Mouse (Mus musculus) heart, embryonic 11.5 days (tissue): ENCODE results near the gene Hivep3. TPM values are rescaled to one million over a fixed set of nuclear protein-coding genes. Genes with fewer than 3 reads are reported as not detected.

Experiments
- ATAC-seq: fragments of 200-750 bp; cut with Nextera tagmentation; replicated peaks from 2 replicates; pipeline ENCODE4 v1.8.0; 2017; ENCODE audit warnings: moderate library complexity; ENCODE audit not compliant: insufficient number of reproducible peaks, low FRiP score, low TSS enrichment
- H3K27ac ChIP-seq: fragments of 300-500 bp; sonication (generic); 2 replicates; pipeline ENCODE4 v1.5.1; 2014; ENCODE audit warnings: mild to moderate bottlenecking, low read depth, low read length
- H3K27me3 ChIP-seq: fragments of 300-500 bp; sonication (generic); 2 replicates; pipeline ENCODE4 v1.6.1; 2014; ENCODE audit warnings: mild to moderate bottlenecking, low read length, mixed read lengths; ENCODE audit not compliant: control insufficient read depth, insufficient read depth
- H3K36me3 ChIP-seq: fragments of 300-500 bp; sonication (generic); 2 replicates; pipeline ENCODE4 v1.6.1; 2014; ENCODE audit warnings: mild to moderate bottlenecking, low read length, moderate library complexity, mixed read lengths; ENCODE audit not compliant: control insufficient read depth, insufficient read depth
- H3K4me1 ChIP-seq: fragments of 300-500 bp; sonication (generic); 2 replicates; pipeline ENCODE4 v1.6.1; 2014; ENCODE audit warnings: low read length; ENCODE audit not compliant: control insufficient read depth, insufficient read depth
- H3K4me2 ChIP-seq: fragments of 300-500 bp; sonication (generic); 2 replicates; pipeline ENCODE4 v1.6.1; 2014; ENCODE audit warnings: mild to moderate bottlenecking, moderate library complexity
- H3K4me3 ChIP-seq: fragments of 300-500 bp; sonication (generic); 2 replicates; pipeline ENCODE4 v1.5.1; 2014; ENCODE audit warnings: low read depth, low read length
- H3K9ac ChIP-seq: fragments of 300-500 bp; sonication (generic); 2 replicates; pipeline ENCODE4 v1.6.1; 2014; ENCODE audit warnings: mild to moderate bottlenecking, low read depth, low read length, moderate library complexity
- H3K9me3 ChIP-seq: fragments of 300-500 bp; sonication (generic); replicated peaks from 2 replicates; pipeline ENCODE4 v1.6.1; 2016; ENCODE audit warnings: low read length; ENCODE audit not compliant: control insufficient read depth
- WGBS: fragments of 180-500 bp; shearing (Covaris S2); extraction: QIAGEN DNeasy Blood & Tissue Kit; methylation state at CpG from one replicate; pipeline ENCODE4 v1.1.7; 2014; ENCODE audit not compliant: insufficient replicate concordance; 5-methylcytosine and 5-hydroxymethylcytosine counted together
- polyA plus RNA-seq: library from polyadenylated mRNA; unstranded; fragments of >200 nt; fragmentation: Nextera tagmentation; extraction: Ambion mirVana; gene quantifications from 2 replicates; pipeline ENCODE4 v1.2.1, GENCODE M21; 2014

Gene Hivep3
- polyA plus RNA-seq, 1 experiment from 2014 or later = 4.8 TPM

DNA sequence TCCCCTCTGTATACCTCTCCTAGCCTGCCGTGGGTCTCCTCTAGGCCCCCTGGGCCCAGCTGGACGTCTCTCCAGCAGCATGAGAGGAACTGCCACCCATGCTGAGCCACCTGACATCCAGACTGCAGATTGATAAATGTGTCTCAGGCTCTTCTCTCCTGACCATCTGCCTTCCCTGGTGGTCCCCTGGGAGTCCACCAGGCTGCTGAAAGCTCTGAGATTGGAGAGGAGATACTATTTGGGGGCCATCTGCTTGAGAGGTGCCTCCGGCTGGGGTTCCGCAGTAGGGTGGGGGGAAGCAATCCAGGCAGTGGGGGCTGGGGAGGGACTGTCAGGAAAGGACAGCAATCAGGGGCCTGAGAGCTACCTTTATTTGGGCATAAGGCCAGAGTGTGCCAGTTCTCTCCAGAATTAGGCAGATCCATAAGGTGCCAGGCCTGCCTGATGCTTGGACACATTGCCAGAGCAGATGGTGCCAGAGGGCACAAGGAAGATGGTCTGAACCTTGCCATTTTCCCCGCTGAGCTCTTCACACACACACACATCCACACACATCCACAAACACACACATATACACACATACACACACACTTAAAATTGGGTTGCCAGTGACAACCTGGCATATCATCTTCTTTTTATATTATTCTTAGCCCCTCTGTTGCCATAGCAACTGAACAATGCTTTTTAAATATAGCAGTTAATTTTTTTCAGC lies 253.2 kb downstream of the Hivep3 start:
- Histone ChIP-seq H3K4me1 (peaks cover 3% of the 10 kb centered on the region), H3K27me3 (no peaks in the 10 kb centered on the region), H3K27ac (no peak overlapping the region), H3K4me3 (no peak overlapping the region), H3K9me3 (no peaks in the 10 kb centered on the region), H3K4me2 (no peak overlapping the region), H3K36me3 (no peaks in the 10 kb centered on the region), H3K9ac (no peak overlapping the region)
- no peak for ATAC-seq
- WGBS = 53% methylated on average over 5 of the region's 5 CpGs

DNA sequence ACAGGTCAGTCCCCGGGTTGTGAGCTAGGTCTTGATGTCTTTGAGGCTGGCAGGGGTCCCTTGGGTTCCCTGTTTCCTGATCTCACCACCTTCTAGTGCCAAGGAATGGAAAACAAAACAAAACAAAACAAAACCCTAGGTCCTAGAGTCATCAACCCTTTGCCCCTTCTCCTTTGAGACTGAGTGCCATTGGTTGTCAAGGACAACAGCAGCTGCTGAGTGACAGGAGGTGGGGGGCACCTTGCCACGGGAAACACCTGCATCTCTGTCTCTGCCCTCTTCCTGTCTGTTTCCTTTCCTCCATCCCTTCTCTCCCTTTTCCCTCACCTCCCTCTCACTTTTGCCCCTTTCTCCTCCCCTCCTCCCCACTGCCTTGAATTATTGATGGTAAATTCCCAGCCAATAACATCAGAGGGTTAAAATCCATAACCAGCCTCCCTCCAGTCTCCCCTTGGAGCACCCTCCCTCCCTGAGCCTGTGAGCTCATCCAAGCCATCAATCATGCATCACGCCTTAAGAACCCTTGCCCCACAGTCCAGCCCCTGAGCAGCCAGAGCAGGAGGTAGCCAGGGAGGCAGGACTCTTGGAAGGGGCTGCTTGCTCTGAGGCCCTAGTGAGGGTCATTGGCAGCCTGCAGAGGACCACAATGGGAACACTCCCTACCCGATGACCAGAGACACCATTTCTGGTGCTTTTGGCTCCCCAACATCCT lies 253.9 kb downstream of the Hivep3 start:
- Histone ChIP-seq H3K4me1 (peaks cover 8% of the 10 kb centered on the region), H3K9ac (no peak overlapping the region; the same call in 1 of the 2 replicates), H3K4me3 (no peak overlapping the region), H3K27me3 (0 out of 2 replicates have a peak, but pooled peaks cover 2% of the 10 kb centered on the region), H3K36me3 (no peaks in the 10 kb centered on the region), H3K9me3 (no peaks in the 10 kb centered on the region), H3K4me2 (no peak overlapping the region), H3K27ac (no peak overlapping the region)
- ATAC-seq = no peak; the same call in 1 of the 2 replicates
- 43% methylated on average over 4 of the region's 4 CpGs for WGBS

DNA sequence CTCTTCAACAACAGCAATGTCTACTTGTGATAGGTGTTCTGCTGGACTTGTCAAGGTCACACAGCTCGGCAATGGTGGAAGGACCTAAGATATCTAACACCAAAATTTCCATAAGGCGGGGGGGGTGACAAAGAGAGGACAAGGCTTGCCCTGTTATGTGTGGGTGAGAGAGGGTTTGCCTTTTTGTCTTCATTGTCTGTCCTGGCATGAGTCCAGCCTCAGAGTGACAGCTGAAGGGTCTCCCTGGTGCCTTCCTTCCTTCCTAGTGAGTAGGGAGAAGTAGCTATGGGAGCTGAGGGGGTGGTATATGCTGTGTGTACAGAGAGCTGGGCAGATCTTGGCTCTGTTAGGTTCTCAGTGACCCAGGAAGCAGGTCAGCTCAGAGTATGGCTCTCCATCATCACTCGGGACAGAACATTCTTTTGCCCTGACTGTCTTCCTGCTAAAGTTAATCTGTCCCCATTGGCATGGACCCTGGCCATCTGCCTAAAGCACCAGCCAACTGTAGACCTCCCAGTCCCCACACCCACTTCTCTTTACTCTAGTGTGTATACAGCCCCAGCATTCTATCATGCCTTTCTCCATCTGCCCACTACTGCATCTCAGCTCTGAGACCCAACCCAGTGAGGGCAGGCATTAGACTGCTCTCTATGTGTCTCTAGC lies 255.6 kb downstream of the Hivep3 start:
- Histone ChIP-seq H3K27me3 (0 out of 2 replicates have a peak, but pooled peaks cover 2% of the 10 kb centered on the region), H3K27ac (no peak overlapping the region), H3K4me1 (peaks cover 8% of the 10 kb centered on the region), H3K4me3 (no peak overlapping the region), H3K36me3 (no peaks in the 10 kb centered on the region), H3K4me2 (no peak overlapping the region), H3K9ac (no peak overlapping the region), H3K9me3 (no peaks in the 10 kb centered on the region)
- no peak for ATAC-seq
- WGBS = 54% methylated on average over 3 of the region's 3 CpGs

DNA sequence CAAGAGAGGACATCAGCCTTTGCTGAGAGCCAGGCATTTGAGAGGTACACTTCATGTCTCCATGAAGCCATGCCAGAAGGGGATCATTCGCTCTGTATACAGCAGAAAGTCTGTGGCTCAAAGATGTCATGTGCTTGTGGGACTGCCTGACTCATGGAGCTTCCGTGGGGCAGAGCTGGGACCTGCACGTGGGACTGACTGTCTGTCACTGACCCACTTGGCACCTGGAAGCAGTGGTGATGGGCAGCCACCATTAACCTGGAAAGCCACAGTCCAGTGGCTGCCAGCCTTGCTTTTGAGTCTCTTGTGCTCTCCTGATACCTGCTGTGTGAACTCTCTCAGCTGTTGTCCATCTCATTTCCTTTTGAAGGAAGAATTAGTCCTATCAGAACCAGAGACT lies 256.8 kb downstream of the Hivep3 start:
- Histone ChIP-seq H3K36me3 (no peaks in the 10 kb centered on the region), H3K4me2 (no peak overlapping the region), H3K4me1 (peaks cover 8% of the 10 kb centered on the region), H3K9ac (no peak overlapping the region), H3K27me3 (0 out of 2 replicates have a peak, but pooled peaks cover 2% of the 10 kb centered on the region), H3K4me3 (no peak overlapping the region), H3K27ac (no peak overlapping the region), H3K9me3 (no peaks in the 10 kb centered on the region)
- WGBS = 73% methylated on average over 3 of the region's 3 CpGs
- ATAC-seq = no peak

DNA sequence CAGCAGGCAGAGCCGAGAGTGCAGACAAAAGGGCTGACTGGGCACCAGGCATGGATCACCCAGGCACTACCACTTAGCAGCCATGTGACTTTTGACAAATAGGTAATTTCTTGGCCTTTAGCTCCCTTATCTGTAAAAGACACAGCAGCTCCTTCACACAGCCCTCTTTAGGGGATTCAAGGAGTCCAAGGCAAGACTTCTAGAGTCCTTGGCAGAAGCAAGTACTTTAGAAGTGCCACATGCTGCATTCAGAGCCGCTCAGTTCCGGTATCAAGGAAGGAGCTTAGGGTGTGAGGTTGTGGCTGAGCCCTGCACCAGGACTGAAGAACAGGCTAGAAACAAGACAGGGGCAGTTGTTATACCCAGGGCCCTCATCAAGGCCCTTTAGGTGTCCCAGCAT lies 257.3 kb downstream of the Hivep3 start:
- Histone ChIP-seq H3K4me3 (no peak overlapping the region), H3K4me2 (no peak overlapping the region), H3K36me3 (no peaks in the 10 kb centered on the region), H3K4me1 (peaks cover 8% of the 10 kb centered on the region), H3K27ac (no peak overlapping the region), H3K27me3 (0 out of 2 replicates have a peak, but pooled peaks cover 2% of the 10 kb centered on the region), H3K9ac (no peak overlapping the region), H3K9me3 (no peaks in the 10 kb centered on the region)
- 68% methylated on average over 3 of the region's 3 CpGs for WGBS
- ATAC-seq = no peak

DNA sequence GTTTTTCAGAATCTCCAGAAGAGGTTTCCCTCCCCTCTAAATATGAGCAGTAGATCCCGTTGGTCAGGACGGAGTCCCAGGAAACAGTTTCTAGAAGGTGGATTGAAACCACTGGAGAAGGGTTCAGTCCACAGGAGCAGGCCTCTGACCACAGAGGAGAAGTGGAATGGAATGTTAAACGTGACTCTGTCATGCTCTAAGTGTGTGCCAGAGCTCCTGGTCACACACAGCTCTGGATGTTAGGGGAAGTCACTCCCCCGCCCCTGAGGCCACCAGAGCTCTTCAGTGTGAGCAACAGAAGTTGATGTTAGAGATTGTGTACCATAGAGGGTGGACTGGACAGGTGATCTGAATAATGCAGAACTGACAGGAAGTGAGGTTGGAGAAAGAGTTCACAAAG lies 258.2 kb downstream of the Hivep3 start:
- no peaks in the 10 kb centered on the region for H3K9me3 ChIP-seq
- H3K9ac ChIP-seq = no peak overlapping the region
- H3K27me3 ChIP-seq = 0 out of 2 replicates have a peak, but pooled peaks cover 2% of the 10 kb centered on the region
- ATAC-seq = no peak
- no peak overlapping the region for H3K27ac ChIP-seq
- no peak overlapping the region for H3K4me3 ChIP-seq
- H3K36me3 ChIP-seq = no peaks in the 10 kb centered on the region
- no peak overlapping the region for H3K4me2 ChIP-seq
- WGBS = 41% methylated on average over 4 of the region's 4 CpGs
- peaks cover 8% of the 10 kb centered on the region for H3K4me1 ChIP-seq

DNA sequence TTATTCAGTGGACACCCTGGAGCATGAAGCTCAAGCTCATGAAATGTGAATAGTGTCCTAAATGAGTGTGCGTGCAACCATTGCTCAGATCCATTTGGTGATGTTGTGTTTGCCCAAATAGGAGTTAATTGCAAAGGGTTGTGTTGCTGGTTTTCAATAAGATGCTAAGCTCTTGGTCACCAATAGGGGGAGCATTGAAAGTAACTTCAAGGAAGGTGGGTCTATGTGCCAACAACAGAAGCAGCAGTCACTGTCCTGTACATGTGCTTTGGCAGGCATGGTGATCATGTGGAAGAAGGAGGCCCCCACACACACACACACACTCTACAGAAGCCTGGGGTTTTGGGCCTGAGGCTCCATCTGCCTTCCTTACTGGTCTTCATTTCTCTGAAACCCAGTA lies 262.8 kb downstream of the Hivep3 start:
- Histone ChIP-seq H3K36me3 (no peaks in the 10 kb centered on the region), H3K27ac (no peak overlapping the region), H3K9me3 (no peaks in the 10 kb centered on the region), H3K4me2 (no peak overlapping the region), H3K4me3 (no peak overlapping the region), H3K9ac (no peak overlapping the region), H3K27me3 (0 out of 2 replicates have a peak, but pooled peaks cover 2% of the 10 kb centered on the region), H3K4me1 (peaks cover 11% of the 10 kb centered on the region)
- WGBS = 79% methylated on average over 1 of the region's 1 CpGs
- ATAC-seq = no peak

DNA sequence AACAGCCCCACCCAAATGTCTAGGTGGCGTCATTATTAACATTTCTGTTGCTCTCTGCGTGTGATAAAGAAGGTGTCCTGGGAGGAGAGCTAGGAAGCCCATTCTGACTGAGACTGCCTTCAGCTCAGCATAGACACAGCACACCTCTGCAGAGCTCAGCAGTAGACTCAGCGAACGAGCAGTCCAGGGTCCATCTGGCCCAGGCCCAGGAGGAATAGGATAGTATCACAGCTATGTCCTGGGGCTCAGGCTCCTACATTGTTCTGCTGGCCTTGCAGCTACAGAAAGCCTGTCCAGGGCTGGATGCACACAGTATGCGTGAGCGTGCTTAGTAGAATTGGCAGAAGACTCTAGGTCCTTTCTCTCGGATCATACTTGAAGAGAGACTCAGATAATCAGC lies 263.8 kb downstream of the Hivep3 start:
- no peak overlapping the region for H3K27ac ChIP-seq
- ATAC-seq = no peak
- 84% methylated on average over 7 of the region's 7 CpGs for WGBS

More for the DNA sequence above, 263.8 kb downstream of the Hivep3 start:
- H3K27me3 ChIP-seq = no peaks in the 10 kb centered on the region
- H3K4me1 ChIP-seq = peaks cover 3% of the 10 kb centered on the region; the same call in 1 of the 2 replicates
- no peaks in the 10 kb centered on the region for H3K36me3 ChIP-seq
- no peak overlapping the region for H3K4me3 ChIP-seq
- H3K9ac ChIP-seq = no peak overlapping the region
- H3K9me3 ChIP-seq = no peaks in the 10 kb centered on the region
- no peak overlapping the region for H3K4me2 ChIP-seq
